Mouse (Mus musculus) testis, adult 2 months (tissue): ENCODE data around the gene Sec63. TPM values are rescaled to one million over a fixed set of nuclear protein-coding genes. Genes with fewer than 3 reads are reported as not detected.

ENCODE experiments used
- H3K27ac ChIP-seq: fragments of 200-500 bp; 2 replicates; pipeline ENCODE4 v1.5.1; 2012; ENCODE audit warnings: low read depth, low read length; ENCODE audit not compliant: control insufficient read depth, insufficient read depth
- H3K27me3 ChIP-seq: fragments of 200-500 bp; 2 replicates; pipeline ENCODE4 v1.6.1; 2012; ENCODE audit warnings: mild to moderate bottlenecking, low read length, moderate library complexity; ENCODE audit not compliant: control insufficient read depth, insufficient read depth
- H3K36me3 ChIP-seq: fragments of 200-500 bp; 2 replicates; pipeline ENCODE4 v1.6.1; 2012; ENCODE audit warnings: mild to moderate bottlenecking, low read length; ENCODE audit not compliant: control insufficient read depth, insufficient read depth
- H3K4me1 ChIP-seq: fragments of 200-500 bp; 2 replicates; pipeline ENCODE4 v1.6.1; 2012; ENCODE audit warnings: low read length; ENCODE audit not compliant: control insufficient read depth, insufficient read depth
- H3K4me3 ChIP-seq: fragments of 200-500 bp; 2 replicates; pipeline ENCODE4 v1.5.1; 2012; ENCODE audit warnings: low read depth, mild to moderate bottlenecking, low read length, moderate library complexity, mixed read lengths; ENCODE audit not compliant: control insufficient read depth
- CTCF ChIP-seq: fragments of 200-500 bp; IDR thresholded peaks from 2 replicates; pipeline ENCODE4 v1.5.1; 2012; ENCODE audit warnings: low read depth, mild to moderate bottlenecking, inconsistent platforms, low read length, moderate library complexity; ENCODE audit not compliant: control insufficient read depth, insufficient read depth, insufficient replicate concordance
- POLR2A ChIP-seq: fragments of 200-500 bp; IDR thresholded peaks from 2 replicates; pipeline ENCODE4 v1.6.1; 2012; ENCODE audit warnings: low read depth, mild to moderate bottlenecking, inconsistent platforms, low read length, moderate library complexity; ENCODE audit not compliant: control insufficient read depth
- polyA plus RNA-seq: library from polyadenylated mRNA; depleted of rRNA; stranded (reverse); fragments of >200 nt; gene quantifications from 2 replicates; pipeline ENCODE4 v1.2.3, GENCODE M21; 2012

The Sec63 gene
- polyA plus RNA-seq, 1 experiment: 23.1 TPM

GRCm38 (mm10) chr10:42832677-42833076 lies 71.4 kb downstream of the Sec63 start:
- TF ChIP-seq CTCF (no peak), POLR2A (no peak)
- Histone ChIP-seq H3K27ac (no peak overlapping the region), H3K4me3 (no peak overlapping the region), H3K4me1 (no peaks in the 10 kb centered on the region), H3K36me3 (no peaks in the 10 kb centered on the region; the same call in none of the 2 replicates), H3K27me3 (no peaks in the 10 kb centered on the region)

- TF ChIP-seq POLR2A (no peak), CTCF (no peak)
- no peaks in the 10 kb centered on the region for H3K4me1 ChIP-seq
- H3K27ac ChIP-seq: no peak overlapping the region
- no peaks in the 10 kb centered on the region for H3K27me3 ChIP-seq
- H3K4me3 ChIP-seq: no peak overlapping the region
- no peaks in the 10 kb centered on the region; the same call in 1 of the 2 replicates for H3K36me3 ChIP-seq
These were observed 72.8 kb downstream of the Sec63 start for GRCm38 (mm10) chr10:42833871-42834727.

GRCm38 (mm10) chr10:42838106-42838505 lies 76.8 kb downstream of the Sec63 start:
- no peaks in the 10 kb centered on the region for H3K27me3 ChIP-seq
- no peak overlapping the region for H3K4me3 ChIP-seq
- H3K27ac ChIP-seq: no peak overlapping the region
- TF ChIP-seq POLR2A (no peak), CTCF (no peak)
- H3K36me3 ChIP-seq: no peaks in the 10 kb centered on the region
- peaks cover 13% of the 10 kb centered on the region for H3K4me1 ChIP-seq

GRCm38 (mm10) chr10:42838736-42839135 lies 77.4 kb downstream of the Sec63 start:
- peaks cover 13% of the 10 kb centered on the region for H3K4me1 ChIP-seq
- H3K36me3 ChIP-seq: no peaks in the 10 kb centered on the region
- TF ChIP-seq POLR2A: no peak
- no peak for TF ChIP-seq CTCF
- no peaks in the 10 kb centered on the region for H3K27me3 ChIP-seq
- H3K27ac ChIP-seq: no peak overlapping the region
- H3K4me3 ChIP-seq: no peak overlapping the region

GRCm38 (mm10) chr10:42840036-42840435 lies 78.7 kb downstream of the Sec63 start:
- Histone ChIP-seq H3K4me3 (no peak overlapping the region), H3K4me1 (peaks cover 13% of the 10 kb centered on the region), H3K27me3 (no peaks in the 10 kb centered on the region), H3K27ac (no peak overlapping the region), H3K36me3 (no peaks in the 10 kb centered on the region)
- TF ChIP-seq POLR2A (no peak), CTCF (no peak)

- Histone ChIP-seq H3K4me3 (peak overlapping the region; percentile 28; the same call in 1 of the 2 replicates), H3K36me3 (no peaks in the 10 kb centered on the region), H3K27ac (no peak overlapping the region), H3K27me3 (no peaks in the 10 kb centered on the region), H3K4me1 (peaks cover 16% of the 10 kb centered on the region)
- TF ChIP-seq POLR2A (no peak), CTCF (peak; percentile 88)
These were observed 80.4 kb downstream of the Sec63 start for GRCm38 (mm10) chr10:42841531-42842195.

- Histone ChIP-seq H3K36me3 (no peaks in the 10 kb centered on the region), H3K27ac (no peak overlapping the region), H3K4me3 (no peak overlapping the region), H3K4me1 (peaks cover 16% of the 10 kb centered on the region), H3K27me3 (no peaks in the 10 kb centered on the region)
- TF ChIP-seq CTCF: peak; percentile 99
- TF ChIP-seq POLR2A: no peak
These were observed 81.1 kb downstream of the Sec63 start for GRCm38 (mm10) chr10:42842358-42842757.
